Mouse (Mus musculus): ENCODE measurements at regions not wholly inside any gene's neighbourhood (a gene's known extent, or its start where the extent isn't known, plus 50 kb on each side); places are given as distances from the start of the nearest gene placed in this dataset.

GRCm38 (mm10) chr14:86211654-86212053, 929.4 kb downstream of the Diaph3 start:
- H3K9me3 ChIP-seq, result no peaks in the 10 kb centered on the region
- no peaks in the 10 kb centered on the region for H3K36me3 ChIP-seq (replicated peaks)
- WGBS, result 93% methylated on average over 3 of the region's 3 CpGs
- H3K4me3 ChIP-seq, result no peak overlapping the region
- no peaks in the 10 kb centered on the region for H3K4me1 ChIP-seq
- no peak overlapping the region for H3K27ac ChIP-seq
- no peak for DNase-seq (ENCODE audit: extremely low spot score, low spot score)
- no peaks in the 10 kb centered on the region for H3K27me3 ChIP-seq (ENCODE audit: poor library complexity, severe bottlenecking)

DNA sequence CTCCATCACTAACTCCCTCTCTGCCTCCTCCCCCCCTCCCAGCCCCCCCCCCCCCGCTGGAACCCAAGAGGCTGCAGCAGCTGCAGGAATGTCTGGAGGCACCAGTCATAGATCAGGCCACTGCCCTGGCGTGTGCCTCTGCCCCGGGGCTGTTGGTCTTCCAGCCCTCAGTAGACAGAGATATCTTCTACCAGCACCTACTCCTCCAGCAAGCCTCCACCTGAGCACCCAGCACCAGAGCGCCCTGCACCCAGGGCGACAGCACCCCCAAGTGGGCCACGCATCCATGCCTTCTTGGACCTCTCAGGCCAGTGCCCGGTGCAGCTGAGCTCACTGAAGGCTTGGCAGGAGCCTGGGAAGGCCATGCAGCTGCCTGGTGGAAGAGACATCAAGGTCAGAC, 936.5 kb downstream of the Diaph3 start:
- H3K4me1 ChIP-seq, result no peaks in the 10 kb centered on the region
- H3K9me3 ChIP-seq, result no peaks in the 10 kb centered on the region
- H3K27me3 ChIP-seq (ENCODE audit: poor library complexity, severe bottlenecking), result no peaks in the 10 kb centered on the region
- DNase-seq (ENCODE audit: extremely low spot score, low spot score), result no peak
- WGBS, result 81% methylated on average over 7 of the region's 7 CpGs
- H3K36me3 ChIP-seq (replicated peaks), result no peaks in the 10 kb centered on the region
- H3K4me3 ChIP-seq, result no peak overlapping the region
- no peak overlapping the region for H3K27ac ChIP-seq

GRCm38 (mm10) chr14:86197864-86198263, 943.2 kb downstream of the Diaph3 start:
- Histone ChIP-seq H3K36me3 (replicated peaks) (no peaks in the 10 kb centered on the region), H3K4me3 (no peak overlapping the region)

DNA sequence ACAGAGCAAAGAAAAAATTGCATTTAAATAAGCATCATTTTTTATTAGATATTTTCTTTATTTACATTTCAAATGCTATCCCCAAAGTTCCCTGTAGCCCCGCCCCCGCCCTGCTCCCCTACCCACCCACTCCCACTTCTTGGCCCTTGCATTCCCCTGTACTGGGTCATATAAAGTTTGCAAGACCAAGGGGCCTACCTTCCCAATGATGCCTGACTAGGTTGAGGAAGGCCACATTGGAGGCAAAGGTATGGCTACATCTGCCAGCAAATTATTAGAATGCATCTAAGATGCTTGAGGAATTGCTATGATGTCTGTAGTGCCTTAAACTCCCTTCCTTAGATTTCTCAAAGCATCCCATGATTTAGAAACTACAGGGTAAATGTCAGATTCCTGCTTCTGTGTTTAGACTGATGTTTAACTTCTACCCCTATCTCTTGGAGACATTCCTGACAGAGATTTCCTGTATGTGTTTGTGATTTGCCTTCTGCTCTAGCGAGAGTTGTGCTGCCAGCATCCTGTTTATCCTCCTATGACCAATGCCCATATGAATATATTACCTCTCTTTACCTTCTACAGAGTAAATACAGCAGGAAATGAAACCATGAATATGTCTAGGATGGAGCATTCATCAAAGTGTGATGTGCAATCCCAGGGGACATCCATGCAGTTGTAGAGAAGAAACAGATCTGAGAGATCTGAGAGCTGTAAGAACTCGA, 956.2 kb downstream of the Diaph3 start:
- H3K27ac ChIP-seq, result no peak overlapping the region
- 83% methylated on average over 4 of the region's 4 CpGs for WGBS
- DNase-seq (ENCODE audit: extremely low spot score, low spot score), result no peak

More at GRCm38 (mm10) chr14:86197864-86198263, 943.2 kb downstream of the Diaph3 start:
- Histone ChIP-seq H3K9me3 (no peaks in the 10 kb centered on the region), H3K27me3 (ENCODE audit: poor library complexity, severe bottlenecking) (no peaks in the 10 kb centered on the region), H3K4me1 (no peaks in the 10 kb centered on the region), H3K27ac (no peak overlapping the region)
- DNase-seq (ENCODE audit: extremely low spot score, low spot score), result no peak
- WGBS, result 92% methylated on average over 4 of the region's 4 CpGs

DNA sequence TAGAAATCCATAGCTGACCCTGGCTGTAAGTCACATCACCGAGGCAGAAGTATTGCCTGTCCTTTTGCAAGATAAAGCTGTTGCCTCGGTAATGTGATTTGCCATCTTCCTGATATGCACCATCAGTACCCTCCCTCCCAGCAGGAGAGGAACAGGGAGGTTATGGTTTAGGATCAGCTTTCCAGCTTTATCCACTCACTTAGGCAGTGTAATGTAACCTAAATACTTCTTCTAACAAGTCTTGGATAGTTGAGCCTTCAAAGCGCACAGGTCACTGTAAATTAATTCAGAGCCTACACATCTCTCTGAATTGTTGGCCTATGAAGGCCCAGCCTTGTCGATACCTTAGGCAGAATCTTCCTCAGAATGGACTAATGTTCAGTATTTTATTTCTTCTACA, 962.5 kb downstream of the Diaph3 start:
- no peaks in the 10 kb centered on the region for H3K4me1 ChIP-seq
- no peaks in the 10 kb centered on the region for H3K9me3 ChIP-seq
- H3K4me3 ChIP-seq, result no peak overlapping the region
- no peak overlapping the region for H3K27ac ChIP-seq
- 88% methylated on average over 4 of the region's 4 CpGs for WGBS
- DNase-seq (ENCODE audit: extremely low spot score, low spot score), result no peak
- H3K36me3 ChIP-seq (replicated peaks), result no peaks in the 10 kb centered on the region
- H3K27me3 ChIP-seq (ENCODE audit: poor library complexity, severe bottlenecking), result no peaks in the 10 kb centered on the region

More for the DNA sequence above, 956.2 kb downstream of the Diaph3 start:
- Histone ChIP-seq H3K9me3 (no peaks in the 10 kb centered on the region), H3K4me1 (no peaks in the 10 kb centered on the region), H3K4me3 (no peak overlapping the region), H3K27me3 (ENCODE audit: poor library complexity, severe bottlenecking) (no peaks in the 10 kb centered on the region), H3K36me3 (replicated peaks) (no peaks in the 10 kb centered on the region)

DNA sequence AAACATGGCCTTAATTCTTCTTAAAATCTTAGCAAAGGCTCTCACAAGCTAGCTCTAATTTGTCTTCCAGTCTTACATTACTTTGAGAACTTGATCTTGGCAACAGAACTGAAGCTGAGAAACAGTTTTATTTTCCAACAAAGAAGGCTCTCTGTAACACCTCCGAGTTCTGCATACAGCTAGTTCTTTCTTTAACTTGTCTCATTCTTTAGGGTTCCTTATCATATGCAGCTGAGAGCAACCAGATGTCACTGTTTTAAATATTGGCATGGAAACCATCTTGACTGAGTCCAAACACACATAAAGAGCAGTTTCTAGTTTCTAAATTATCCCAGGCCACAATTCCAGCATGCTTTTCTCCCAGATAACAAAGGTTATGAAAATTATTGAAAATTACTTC, 969.9 kb downstream of the Diaph3 start:
- 93% methylated on average over 1 of the region's 1 CpGs for WGBS
- H3K27me3 ChIP-seq (ENCODE audit: poor library complexity, severe bottlenecking), result no peaks in the 10 kb centered on the region
- H3K4me3 ChIP-seq, result no peak overlapping the region

DNA sequence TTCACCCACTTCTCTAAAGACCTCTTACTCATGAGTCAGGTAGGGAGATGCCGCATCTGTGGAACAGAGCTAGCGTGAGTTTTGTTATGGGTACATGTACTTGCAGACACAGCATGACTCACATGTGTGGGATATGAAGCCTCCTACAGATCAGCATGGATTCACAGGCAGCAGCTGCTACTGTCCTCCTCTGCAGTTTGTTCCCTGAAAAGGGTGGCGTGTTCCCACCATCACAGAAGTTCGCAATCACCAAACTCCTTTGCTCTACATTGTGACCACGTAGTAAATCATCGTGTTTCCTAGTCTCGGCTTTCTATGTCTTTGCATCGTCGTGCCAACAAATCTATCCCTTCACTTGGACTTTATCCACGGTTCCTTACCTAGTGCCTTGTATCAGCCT, 981.9 kb downstream of the Diaph3 start:
- Histone ChIP-seq H3K27me3 (ENCODE audit: poor library complexity, severe bottlenecking) (no peaks in the 10 kb centered on the region), H3K4me3 (no peak overlapping the region), H3K9me3 (no peaks in the 10 kb centered on the region), H3K4me1 (no peaks in the 10 kb centered on the region), H3K27ac (no peak overlapping the region), H3K36me3 (replicated peaks) (no peaks in the 10 kb centered on the region)
- DNase-seq (ENCODE audit: extremely low spot score, low spot score), result no peak
- 95% methylated on average over 10 of the region's 10 CpGs for WGBS

More for the DNA sequence above, 969.9 kb downstream of the Diaph3 start:
- Histone ChIP-seq H3K27ac (no peak overlapping the region), H3K36me3 (replicated peaks) (no peaks in the 10 kb centered on the region), H3K4me1 (no peaks in the 10 kb centered on the region), H3K9me3 (no peaks in the 10 kb centered on the region)
- no peak for DNase-seq (ENCODE audit: extremely low spot score, low spot score)

GRCm38 (mm10) chr14:86154688-86155087, 986.3 kb downstream of the Diaph3 start:
- H3K36me3 ChIP-seq (replicated peaks), result no peaks in the 10 kb centered on the region
- H3K4me1 ChIP-seq, result no peaks in the 10 kb centered on the region
- no peaks in the 10 kb centered on the region for H3K9me3 ChIP-seq
- H3K27me3 ChIP-seq (ENCODE audit: poor library complexity, severe bottlenecking), result no peaks in the 10 kb centered on the region
- no peak overlapping the region for H3K27ac ChIP-seq
- no peak for DNase-seq (ENCODE audit: extremely low spot score, low spot score)
- WGBS, result 97% methylated on average over 3 of the region's 3 CpGs
- H3K4me3 ChIP-seq, result no peak overlapping the region

GRCm38 (mm10) chr14:86151276-86151675, 989.8 kb downstream of the Diaph3 start:
- Histone ChIP-seq H3K4me1 (no peaks in the 10 kb centered on the region), H3K27ac (no peak overlapping the region), H3K9me3 (no peaks in the 10 kb centered on the region), H3K27me3 (ENCODE audit: poor library complexity, severe bottlenecking) (no peaks in the 10 kb centered on the region), H3K36me3 (replicated peaks) (no peaks in the 10 kb centered on the region), H3K4me3 (no peak overlapping the region)
- DNase-seq (ENCODE audit: extremely low spot score, low spot score), result no peak
- WGBS, result 97% methylated on average over 1 of the region's 1 CpGs

GRCm38 (mm10) chr14:86150329-86150866, 990.6 kb downstream of the Diaph3 start:
- DNase-seq (ENCODE audit: extremely low spot score, low spot score), result no peak
- Histone ChIP-seq H3K36me3 (replicated peaks) (no peaks in the 10 kb centered on the region), H3K4me1 (no peaks in the 10 kb centered on the region), H3K4me3 (no peak overlapping the region), H3K9me3 (no peaks in the 10 kb centered on the region), H3K27me3 (ENCODE audit: poor library complexity, severe bottlenecking) (no peaks in the 10 kb centered on the region), H3K27ac (no peak overlapping the region)
- WGBS, result 97% methylated on average over 3 of the region's 3 CpGs

DNA sequence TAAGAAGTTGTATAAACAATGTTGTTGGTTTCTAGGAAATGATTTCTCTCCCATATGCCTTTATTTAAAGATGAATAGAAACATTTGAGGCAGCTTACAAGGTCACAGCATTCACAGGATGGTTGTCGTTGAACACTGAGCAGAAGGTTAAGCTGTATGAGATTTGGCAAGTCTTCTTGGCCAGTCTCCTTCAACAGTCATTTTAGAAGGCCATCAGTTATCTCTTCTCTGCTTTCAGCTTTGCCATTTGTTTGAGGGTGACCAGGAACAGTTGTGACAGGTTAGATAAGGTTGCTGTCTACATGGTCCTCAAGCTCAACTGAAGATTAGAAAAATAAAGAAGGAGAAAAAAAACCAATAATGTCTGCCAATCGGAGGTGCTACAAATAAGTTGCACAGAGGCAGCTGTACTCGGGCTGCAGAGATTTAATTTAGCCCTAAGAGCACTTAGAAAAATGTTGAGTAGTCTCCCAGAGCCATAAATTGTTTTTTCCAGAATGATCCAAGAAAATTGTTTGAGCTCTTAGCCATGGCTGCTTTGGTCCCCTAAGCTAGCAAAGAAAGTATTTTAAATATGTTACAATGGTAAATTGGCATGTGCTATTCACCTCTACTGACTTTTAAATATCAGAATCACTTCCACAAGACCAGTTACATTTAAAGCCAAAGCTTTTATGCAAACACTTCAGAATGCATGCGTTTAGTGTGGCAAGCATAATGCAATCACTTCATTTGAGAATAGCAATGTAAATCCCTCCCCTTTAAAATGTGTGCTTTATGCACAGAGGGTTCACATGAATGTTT, 1025.6 kb downstream of the Diaph3 start:
- no peak overlapping the region for H3K4me3 ChIP-seq
- no peaks in the 10 kb centered on the region for H3K9me3 ChIP-seq
- WGBS, result 74% methylated on average over 4 of the region's 4 CpGs
- no peaks in the 10 kb centered on the region for H3K4me1 ChIP-seq
- H3K27me3 ChIP-seq (ENCODE audit: poor library complexity, severe bottlenecking), result no peaks in the 10 kb centered on the region
- no peak for DNase-seq (ENCODE audit: extremely low spot score, low spot score)
- no peak overlapping the region for H3K27ac ChIP-seq
- no peaks in the 10 kb centered on the region for H3K36me3 ChIP-seq (replicated peaks)

DNA sequence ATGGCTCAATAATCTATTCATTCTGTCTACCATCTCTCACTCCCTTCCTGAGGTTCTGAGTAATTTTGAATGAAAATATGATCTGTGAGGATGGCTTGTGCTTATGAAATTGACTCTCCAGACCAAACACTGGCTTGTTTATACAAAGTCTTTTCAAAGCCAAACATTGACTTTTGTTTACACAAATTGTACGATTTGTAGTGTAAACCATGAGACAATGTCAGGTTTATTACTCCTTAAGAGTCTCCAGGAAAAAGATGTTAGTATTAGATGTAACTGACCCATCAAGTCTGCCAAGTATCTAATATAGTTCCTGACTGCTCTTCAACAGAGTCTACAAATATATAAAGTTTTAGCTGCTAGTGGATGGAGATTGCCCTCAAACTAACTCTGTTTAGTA, 1039.5 kb downstream of the Diaph3 start:
- H3K4me3 ChIP-seq, result no peak overlapping the region
- 85% methylated on average over 1 of the region's 1 CpGs for WGBS
- H3K9me3 ChIP-seq, result no peaks in the 10 kb centered on the region
- no peak for DNase-seq (ENCODE audit: extremely low spot score, low spot score)
- H3K36me3 ChIP-seq (replicated peaks), result no peaks in the 10 kb centered on the region
- H3K4me1 ChIP-seq, result no peaks in the 10 kb centered on the region
- H3K27ac ChIP-seq, result no peak overlapping the region
- no peaks in the 10 kb centered on the region for H3K27me3 ChIP-seq (ENCODE audit: poor library complexity, severe bottlenecking)

All from forebrain, embryonic 10.5 days (tissue).